Mouse (Mus musculus) R1 (cell line): ENCODE data around the gene Dscam.
A peak's percentile ranks its signal among the peaks of the same experiment; 100 is the strongest.

Experiments used
- DNase-seq: peaks from one replicate; pipeline ENCODE4 v3.0.0-alpha.2; 2018; ENCODE audit warnings: low read depth, low spot score

Gene Dscam

GRCm38 (mm10) chr16:96575841-96576240 lies 594.7 kb downstream of the Dscam start:
- DNase-seq = no peak

- no peak for DNase-seq
These were observed 603.1 kb downstream of the Dscam start for GRCm38 (mm10) chr16:96567428-96567827.

GRCm38 (mm10) chr16:96563350-96564257 lies 606.9 kb downstream of the Dscam start:
- no peak for DNase-seq

GRCm38 (mm10) chr16:96559796-96560195 lies 610.8 kb downstream of the Dscam start:
- no peak for DNase-seq

- no peak for DNase-seq
These were observed 612.2 kb downstream of the Dscam start for GRCm38 (mm10) chr16:96558341-96558740.

GRCm38 (mm10) chr16:96556621-96557020 lies 613.9 kb downstream of the Dscam start:
- no peak for DNase-seq

- DNase-seq = no peak
These were observed 615.1 kb downstream of the Dscam start for GRCm38 (mm10) chr16:96555412-96555811.

GRCm38 (mm10) chr16:96552680-96553079 lies 617.9 kb downstream of the Dscam start:
- DNase-seq = peak; percentile 7

GRCm38 (mm10) chr16:96541056-96541455 lies 629.5 kb downstream of the Dscam start:
- no peak for DNase-seq
